Mouse (Mus musculus): ENCODE results near the gene Ssrp1.

GRCm38 (mm10) chr2:85088716-85089646 lies 51.9 kb downstream of the Ssrp1 start:
- TF ChIP-seq CTCF (IDR thresholded peaks at IDR 0.05; ENCODE audit: borderline replicate concordance, control insufficient read depth, extremely low read depth, insufficient read depth, low read length, poor library complexity) (no peak), POLR2A (IDR thresholded peaks at IDR 0.05; ENCODE audit: control insufficient read depth, extremely low read depth, insufficient read depth, low read length, poor library complexity) (no peak)
